Mouse (Mus musculus): Measurements from ENCODE around the gene Nfkbie.
A peak's percentile ranks its signal among the peaks of the same experiment; 100 is the strongest.

DNA sequence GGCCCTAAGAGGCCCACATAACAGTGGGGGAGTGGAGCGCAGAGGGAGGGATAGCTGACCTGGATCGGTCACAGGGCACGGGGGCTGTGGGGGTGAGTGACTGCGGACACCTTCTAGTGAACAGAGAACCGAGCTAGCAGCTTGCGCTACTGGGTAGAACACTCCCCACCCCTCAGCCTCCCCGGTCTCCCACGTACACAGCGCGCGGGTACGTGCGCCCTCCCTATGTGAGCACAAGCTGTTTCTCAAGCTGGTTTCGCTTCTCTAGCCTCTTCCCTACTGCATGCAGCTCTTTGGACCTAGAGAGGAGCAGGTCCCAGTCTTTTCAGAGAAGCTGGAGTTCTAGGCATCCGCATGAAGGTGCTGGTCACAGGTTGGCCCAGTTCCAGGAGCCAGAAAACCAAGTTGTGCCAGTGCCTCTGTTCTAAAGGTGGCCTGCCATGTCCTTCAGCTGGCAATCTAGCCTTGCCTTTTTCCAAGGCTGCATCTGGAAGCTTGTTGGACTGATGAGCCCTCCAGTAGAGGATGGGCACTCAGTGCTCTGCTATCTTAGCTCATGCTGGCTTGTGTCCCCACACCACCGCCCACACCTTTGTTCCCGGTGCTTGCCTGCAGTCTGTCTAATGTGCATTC is 18.7 kb downstream of the Nfkbie start:
- no peak for TF ChIP-seq CTCF (conservative IDR thresholded peaks at IDR 0.05; ENCODE audit: low read length)
- no peak for TF ChIP-seq POU5F1 (IDR thresholded peaks at IDR 0.05; ENCODE audit: borderline replicate concordance, low read length)
- peak; percentile 41; the same call in 1 of the 2 replicates for TF ChIP-seq NANOG (IDR thresholded peaks at IDR 0.05; ENCODE audit: borderline replicate concordance, low read length)
